Mouse (Mus musculus) brown adipose tissue, adult 24 weeks (tissue): Measurements from ENCODE around the gene Gm10309. TPM values are rescaled to one million over a fixed set of nuclear protein-coding genes. Genes with fewer than 3 reads are reported as not detected.

ENCODE experiments used
- H3K27ac ChIP-seq: fragments of 200-500 bp; replicated peaks from 2 replicates; pipeline ENCODE4 v1.5.1; 2012; ENCODE audit warnings: low read depth, mild to moderate bottlenecking, low read length
- H3K4me1 ChIP-seq: fragments of 200-500 bp; 2 replicates; pipeline ENCODE4 v1.6.1; 2012; ENCODE audit warnings: low read length, mixed read lengths; ENCODE audit not compliant: control insufficient read depth, insufficient read depth, insufficient read length
- H3K4me3 ChIP-seq: fragments of 200-500 bp; 2 replicates; pipeline ENCODE4 v1.5.1; 2012; ENCODE audit warnings: low read depth, mild to moderate bottlenecking, low read length, moderate library complexity; ENCODE audit not compliant: insufficient read depth
- polyA plus RNA-seq: library from polyadenylated mRNA; stranded (reverse); fragments of >200 nt; gene quantifications from 2 replicates; pipeline ENCODE4 v1.2.4, GENCODE M21; 2012; ENCODE audit not compliant: missing spikeins, insufficient read depth, insufficient read length

The Gm10309 gene
- polyA plus RNA-seq, 1 experiment: not detected

- no peak overlapping the region for H3K27ac ChIP-seq
Observed at GRCm38 (mm10) chr17:86452934-86453333, 52.1 kb downstream of the Gm10309 start.

More at GRCm38 (mm10) chr17:86452934-86453333, 52.1 kb downstream of the Gm10309 start:
- no peak overlapping the region for H3K4me3 ChIP-seq
- H3K4me1 ChIP-seq: peaks cover 9% of the 10 kb centered on the region

Other genes with a start within 250 kb of the Gm10309 start
- 196 and 238 TPM in 2 replicates for gene Epas1, start 248.5 kb upstream of the Gm10309 start, polyA plus RNA-seq